Mouse (Mus musculus) midbrain, embryonic 14.5 days (tissue): ENCODE measurements around the gene Mroh3. TPM values are rescaled to one million over a fixed set of nuclear protein-coding genes. Genes with fewer than 3 reads are reported as not detected.

Experiments
- ATAC-seq: fragments of 200-750 bp; cut with Nextera tagmentation; 2 replicates; pipeline ENCODE4 v1.8.0; 2017; ENCODE audit warnings: moderate number of reproducible peaks, moderate library complexity; ENCODE audit not compliant: low FRiP score, low TSS enrichment
- DNase-seq: peaks from one replicate; pipeline ENCODE4 v3.0.0-alpha.2; 2015
- H3K27ac ChIP-seq: fragments of 300-500 bp; sonication (generic); replicated peaks from 2 replicates; pipeline ENCODE4 v1.5.1; 2014; ENCODE audit warnings: mild to moderate bottlenecking, low read depth, low read length, moderate library complexity
- H3K27me3 ChIP-seq: fragments of 300-500 bp; sonication (generic); 2 replicates; pipeline ENCODE4 v1.6.1; 2014; ENCODE audit warnings: low read length, control low read depth, mixed read lengths; ENCODE audit not compliant: control insufficient read depth, insufficient read depth
- H3K36me3 ChIP-seq: fragments of 300-500 bp; sonication (generic); 2 replicates; pipeline ENCODE4 v1.6.1; 2014; ENCODE audit warnings: low read length, control low read depth; ENCODE audit not compliant: control insufficient read depth, insufficient read depth
- H3K4me1 ChIP-seq: fragments of 300-500 bp; sonication (generic); 2 replicates; pipeline ENCODE4 v1.6.1; 2014; ENCODE audit warnings: mild to moderate bottlenecking, antibody characterized with exemption, low read length, control low read depth; ENCODE audit not compliant: control insufficient read depth, insufficient read depth
- H3K4me2 ChIP-seq: fragments of 300-500 bp; sonication (generic); 2 replicates; pipeline ENCODE4 v1.6.1; 2014; ENCODE audit warnings: mild to moderate bottlenecking, low read length, moderate library complexity
- H3K4me3 ChIP-seq: fragments of 300-500 bp; sonication (generic); replicated peaks from 2 replicates; pipeline ENCODE4 v1.5.1; 2014; ENCODE audit warnings: low read depth, low read length
- H3K9ac ChIP-seq: fragments of 300-500 bp; sonication (generic); replicated peaks from 2 replicates; pipeline ENCODE4 v1.6.1; 2014; ENCODE audit warnings: mild to moderate bottlenecking, low read length, moderate library complexity
- H3K9me3 ChIP-seq: fragments of 300-500 bp; sonication (generic); 2 replicates; pipeline ENCODE4 v1.6.1; 2016; ENCODE audit warnings: low read length, control low read depth, mixed read lengths; ENCODE audit not compliant: control insufficient read depth
- WGBS: fragments of 180-500 bp; shearing (Covaris S2); extraction: QIAGEN DNeasy Blood & Tissue Kit; methylation state at CpG from one replicate; pipeline ENCODE4 v1.1.7; 2014; 5-methylcytosine and 5-hydroxymethylcytosine counted together
- polyA plus RNA-seq: library from polyadenylated mRNA; unstranded; fragments of >200 nt; fragmentation: Nextera tagmentation; extraction: Ambion mirVana; gene quantifications from 2 replicates; pipeline ENCODE4 v1.2.1, GENCODE M21; 2014

The Mroh3 gene
- polyA plus RNA-seq, 1 experiment from 2014 or later = 0.59 TPM

DNA sequence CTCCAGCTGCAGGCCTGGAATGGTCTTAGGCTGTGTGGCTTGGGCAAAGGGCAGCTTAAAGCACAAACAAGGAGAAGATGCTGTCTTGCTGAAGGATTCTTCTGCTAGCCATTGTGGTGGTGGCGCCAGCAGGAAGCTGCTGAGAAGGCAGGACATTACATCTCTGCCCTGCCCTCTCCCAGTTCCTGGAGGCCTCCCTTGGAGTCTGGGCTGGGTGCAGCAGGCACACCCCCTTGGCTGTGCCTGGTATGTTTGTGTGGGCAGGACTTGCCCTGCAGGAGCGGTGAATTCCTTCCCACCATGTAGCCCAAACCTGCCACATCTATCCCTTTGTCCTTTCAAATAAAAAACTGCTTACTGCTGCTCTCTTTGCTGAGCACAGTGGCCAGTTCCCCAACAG lies 35.5 kb downstream of the Mroh3 start:
- H3K4me1 ChIP-seq = peaks cover 7% of the 10 kb centered on the region
- H3K36me3 ChIP-seq = peaks cover 62% of the 10 kb centered on the region
- 86% methylated on average over 2 of the region's 2 CpGs for WGBS
- H3K27ac ChIP-seq = no peak overlapping the region
- no peak for DNase-seq
- H3K9ac ChIP-seq = no peak overlapping the region
- H3K4me3 ChIP-seq = no peak overlapping the region
- no peaks in the 10 kb centered on the region for H3K27me3 ChIP-seq
- ATAC-seq = no peak
- H3K4me2 ChIP-seq = no peak overlapping the region
- H3K9me3 ChIP-seq = no peaks in the 10 kb centered on the region

DNA sequence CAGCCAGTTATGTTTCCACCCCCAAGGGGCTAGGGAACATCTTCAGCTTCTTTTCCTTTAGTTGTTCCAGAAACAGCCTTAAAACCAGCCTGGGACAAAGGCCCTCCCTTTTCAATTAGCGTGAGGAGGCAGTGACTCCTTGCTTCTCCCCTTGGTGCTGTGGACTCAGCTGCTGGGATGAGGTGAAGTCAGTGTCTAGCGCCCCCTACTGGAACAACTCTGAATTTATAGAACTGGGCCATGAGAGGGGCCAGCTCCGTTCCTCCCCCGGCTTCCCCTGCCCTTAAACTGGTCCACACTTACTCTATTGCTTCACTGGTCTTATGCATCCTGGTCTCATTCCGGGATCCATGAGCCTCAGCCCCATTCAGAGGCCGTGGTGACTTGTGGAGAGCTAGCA lies 37.4 kb downstream of the Mroh3 start:
- peak; percentile 72 for DNase-seq
- Histone ChIP-seq H3K36me3 (peaks cover 81% of the 10 kb centered on the region), H3K4me1 (peaks cover 7% of the 10 kb centered on the region), H3K27me3 (no peaks in the 10 kb centered on the region), H3K9me3 (no peaks in the 10 kb centered on the region), H3K9ac (no peak overlapping the region), H3K4me2 (no peak overlapping the region), H3K27ac (no peak overlapping the region), H3K4me3 (no peak overlapping the region)
- WGBS = 30% methylated on average over 6 of the region's 6 CpGs
- no peak for ATAC-seq

DNA sequence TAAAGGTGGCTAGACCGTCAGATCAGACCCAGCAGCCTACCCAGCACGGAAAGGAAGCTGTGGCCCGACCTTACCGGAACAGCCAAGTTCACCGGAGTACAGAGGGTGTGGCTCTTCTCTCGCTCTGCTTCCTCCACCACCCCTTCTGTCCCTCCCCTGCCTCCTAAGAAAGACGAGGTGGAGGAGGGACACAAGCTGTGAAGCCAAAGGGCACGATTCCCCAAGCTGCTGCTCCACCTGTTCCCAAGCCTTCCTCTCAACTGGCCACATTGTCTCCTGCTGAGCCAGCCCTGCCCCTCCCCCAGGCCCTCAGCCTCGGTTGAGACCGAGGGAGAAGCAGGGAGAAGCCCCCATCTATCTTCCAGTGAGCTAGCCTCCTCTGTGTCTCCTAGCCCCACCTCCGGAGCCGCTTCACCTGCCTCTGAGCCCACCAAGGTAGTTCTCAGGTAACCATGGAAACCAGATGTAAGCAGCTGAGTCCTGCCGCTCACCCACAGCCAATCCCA lies 38.5 kb downstream of the Mroh3 start:
- Histone ChIP-seq H3K27ac (0 out of 2 replicates have a peak overlapping the region, but pooled peaks have one; percentile 33), H3K27me3 (no peaks in the 10 kb centered on the region), H3K4me1 (peaks cover 7% of the 10 kb centered on the region), H3K36me3 (peaks cover 90% of the 10 kb centered on the region), H3K4me2 (no peak overlapping the region), H3K9ac (0 out of 2 replicates have a peak overlapping the region, but pooled peaks have one; percentile 9), H3K9me3 (no peaks in the 10 kb centered on the region), H3K4me3 (no peak overlapping the region)
- DNase-seq (peak; percentile 66), ATAC-seq (no peak)
- WGBS = 10% methylated on average over 13 of the region's 13 CpGs

DNA sequence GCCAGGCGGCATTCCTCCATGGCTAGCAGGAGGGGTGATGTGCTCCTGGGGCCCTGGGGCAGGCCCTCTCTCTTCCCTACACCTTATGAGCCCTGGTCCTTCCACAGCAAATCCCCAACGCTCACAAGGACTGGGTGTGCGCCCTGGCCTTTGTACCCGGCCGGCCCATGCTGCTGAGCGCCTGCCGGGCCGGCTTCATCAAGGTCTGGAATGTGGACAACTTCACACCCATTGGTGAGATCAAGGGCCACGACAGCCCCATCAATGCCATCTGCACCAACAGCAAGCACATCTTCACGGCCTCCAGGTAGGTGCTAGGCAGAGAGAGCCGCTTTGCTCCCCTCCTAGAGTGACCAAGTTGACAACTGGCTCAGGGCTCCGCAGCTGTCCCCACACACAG lies 39.9 kb downstream of the Mroh3 start:
- WGBS = 70% methylated on average over 12 of the region's 12 CpGs
- Histone ChIP-seq H3K27ac (no peak overlapping the region), H3K4me1 (peaks cover 7% of the 10 kb centered on the region), H3K9ac (no peak overlapping the region), H3K27me3 (no peaks in the 10 kb centered on the region), H3K9me3 (no peaks in the 10 kb centered on the region), H3K4me2 (no peak overlapping the region), H3K36me3 (peaks cover 95% of the 10 kb centered on the region), H3K4me3 (no peak overlapping the region)
- no peak for ATAC-seq
- no peak for DNase-seq

DNA sequence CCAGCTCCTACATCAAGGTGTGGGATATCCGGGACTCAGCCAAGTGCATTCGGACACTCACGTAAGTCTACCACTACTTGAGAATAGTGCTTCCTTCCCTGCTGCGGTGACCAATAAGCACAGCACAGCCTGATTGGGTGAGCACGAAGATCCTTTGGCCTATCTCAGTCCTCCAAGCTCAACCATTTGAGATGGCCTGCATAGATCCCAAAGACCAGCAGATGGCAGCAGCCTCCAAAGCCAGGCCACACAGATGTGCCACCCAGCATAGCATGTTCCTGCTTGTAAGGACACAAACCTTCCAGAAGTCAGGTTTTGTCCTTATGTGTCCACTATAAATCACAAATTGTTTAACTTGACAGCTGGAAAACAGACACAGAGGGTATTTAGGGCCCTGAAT lies 42.5 kb downstream of the Mroh3 start:
- H3K4me3 ChIP-seq = no peak overlapping the region
- H3K9ac ChIP-seq = no peak overlapping the region
- WGBS = 7% methylated on average over 5 of the region's 5 CpGs
- no peak overlapping the region for H3K4me2 ChIP-seq
- no peak overlapping the region for H3K27ac ChIP-seq
- DNase-seq (peak; percentile 91), ATAC-seq (peak; percentile 69; the same call in 1 of the 2 replicates)
- no peaks in the 10 kb centered on the region for H3K27me3 ChIP-seq
- peaks cover 95% of the 10 kb centered on the region for H3K36me3 ChIP-seq
- peaks cover 7% of the 10 kb centered on the region for H3K4me1 ChIP-seq
- no peaks in the 10 kb centered on the region for H3K9me3 ChIP-seq

DNA sequence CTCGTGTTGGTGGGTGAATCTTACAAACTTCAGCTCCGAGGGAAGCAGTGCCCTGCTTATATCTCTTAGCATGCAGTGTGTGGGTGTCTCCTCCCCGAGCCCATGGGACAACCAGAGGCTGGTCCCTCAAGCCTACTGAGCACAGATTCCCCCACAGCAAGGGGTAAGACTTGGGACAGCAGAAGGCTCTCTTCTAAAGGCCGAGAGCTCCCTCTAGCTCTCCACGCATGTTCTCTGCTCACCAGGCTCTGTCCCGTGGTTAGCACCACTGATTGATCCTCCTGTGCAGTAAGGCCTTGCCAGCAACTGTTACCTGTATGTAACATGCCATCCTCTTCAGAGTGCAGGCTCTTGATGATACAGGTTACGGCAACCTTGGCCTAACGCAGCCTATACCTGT lies 45.0 kb downstream of the Mroh3 start:
- no peaks in the 10 kb centered on the region for H3K4me1 ChIP-seq
- H3K9me3 ChIP-seq = no peaks in the 10 kb centered on the region
- DNase-seq (peak; percentile 37), ATAC-seq (no peak)
- H3K4me3 ChIP-seq = no peak overlapping the region
- no peak overlapping the region for H3K9ac ChIP-seq
- no peak overlapping the region for H3K4me2 ChIP-seq
- no peak overlapping the region for H3K27ac ChIP-seq
- WGBS = 68% methylated on average over 8 of the region's 8 CpGs
- peaks cover 98% of the 10 kb centered on the region for H3K36me3 ChIP-seq
- no peaks in the 10 kb centered on the region for H3K27me3 ChIP-seq

DNA sequence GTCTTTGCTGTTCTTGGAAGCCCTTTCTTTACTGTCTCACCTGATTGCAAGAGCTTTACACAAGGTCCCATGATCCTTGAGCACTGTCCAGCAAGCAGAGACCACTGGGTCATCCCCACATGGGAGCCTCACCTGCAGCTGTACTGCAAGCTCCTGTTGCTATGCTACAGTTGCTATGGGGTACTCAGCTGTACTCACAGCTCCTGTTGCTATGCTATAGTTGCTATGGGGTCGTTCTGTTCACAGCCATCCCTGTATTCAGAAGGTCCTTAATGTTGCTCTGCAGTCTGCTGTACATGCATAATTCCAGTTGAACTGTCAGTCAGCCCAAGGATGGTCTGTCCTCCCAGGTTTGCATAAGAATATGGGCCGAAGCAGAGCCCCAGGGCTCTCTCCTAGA lies 47.2 kb downstream of the Mroh3 start:
- 32% methylated on average over 2 of the region's 2 CpGs for WGBS
- no peaks in the 10 kb centered on the region for H3K27me3 ChIP-seq
- H3K4me2 ChIP-seq = no peak overlapping the region
- peak; percentile 30 for DNase-seq
- H3K27ac ChIP-seq = no peak overlapping the region
- H3K9ac ChIP-seq = no peak overlapping the region
- H3K4me3 ChIP-seq = no peak overlapping the region
- ATAC-seq = no peak
- H3K9me3 ChIP-seq = no peaks in the 10 kb centered on the region
- H3K36me3 ChIP-seq = peaks cover 98% of the 10 kb centered on the region
- H3K4me1 ChIP-seq = no peaks in the 10 kb centered on the region

DNA sequence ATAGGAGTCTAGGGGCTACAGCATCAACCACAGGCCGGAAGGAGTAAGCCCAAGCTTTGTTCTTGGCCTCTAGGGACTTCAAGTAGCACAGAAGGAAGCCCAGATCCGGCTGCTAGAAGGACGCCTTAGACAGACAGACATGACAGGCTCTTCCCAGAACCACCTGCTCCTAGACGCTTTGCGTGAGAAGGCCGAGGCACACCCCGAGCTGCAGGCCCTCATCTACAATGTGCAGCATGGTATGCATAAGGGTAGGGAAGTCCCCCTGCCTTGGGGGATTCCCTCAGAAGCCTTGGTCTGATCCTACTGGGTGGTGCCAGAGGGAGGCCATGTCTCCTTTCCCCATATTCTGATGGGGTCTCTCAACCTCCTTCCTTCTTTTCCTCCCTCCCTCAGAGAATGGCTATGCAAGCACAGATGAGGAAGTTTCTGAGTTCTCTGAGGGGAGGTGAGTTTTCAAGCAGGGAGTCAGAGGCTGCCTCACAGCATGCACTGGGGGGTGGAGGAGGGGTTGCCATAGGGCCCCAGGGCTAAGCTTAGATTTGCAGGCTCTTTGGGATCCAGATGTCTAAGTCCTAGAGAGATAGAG lies 51.2 kb downstream of the Mroh3 start:
- Histone ChIP-seq H3K4me1 (no peaks in the 10 kb centered on the region), H3K9ac (no peak overlapping the region), H3K27me3 (no peaks in the 10 kb centered on the region), H3K4me3 (no peak overlapping the region), H3K27ac (no peak overlapping the region), H3K4me2 (no peak overlapping the region), H3K9me3 (no peaks in the 10 kb centered on the region), H3K36me3 (peaks cover 98% of the 10 kb centered on the region)
- no peak for DNase-seq
- 94% methylated on average over 7 of the region's 7 CpGs for WGBS
- no peak for ATAC-seq

DNA sequence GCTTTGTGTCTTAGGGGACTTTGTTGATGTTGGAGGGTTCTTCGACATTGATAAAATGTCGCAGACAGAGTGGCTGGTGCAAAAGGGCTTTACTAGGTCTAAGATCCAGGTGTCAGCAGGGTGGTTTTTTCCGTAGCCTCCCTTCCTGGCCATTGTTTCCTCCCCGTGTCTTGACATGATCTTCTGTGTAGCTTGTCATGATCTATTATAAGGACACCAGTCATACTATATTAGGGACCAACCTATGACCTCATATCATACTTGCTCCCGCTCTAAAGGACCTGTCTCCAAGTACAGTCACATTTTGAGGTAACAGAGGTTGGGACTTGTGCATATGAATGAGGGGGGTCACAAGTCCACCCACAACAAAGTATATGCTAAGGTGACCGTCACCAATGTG lies 51.7 kb downstream of the Mroh3 start:
- no peak for DNase-seq
- no peak for ATAC-seq
- Histone ChIP-seq H3K4me1 (no peaks in the 10 kb centered on the region), H3K36me3 (peaks cover 98% of the 10 kb centered on the region), H3K9me3 (no peaks in the 10 kb centered on the region), H3K27me3 (no peaks in the 10 kb centered on the region), H3K4me2 (no peak overlapping the region), H3K9ac (no peak overlapping the region), H3K27ac (no peak overlapping the region), H3K4me3 (no peak overlapping the region)
- 88% methylated on average over 6 of the region's 6 CpGs for WGBS
